Mouse (Mus musculus) MEL (cell line): Measurements from ENCODE around the gene Gm44805. TPM values are rescaled to one million over a fixed set of nuclear protein-coding genes. Genes with fewer than 3 reads are reported as not detected.

Experiments used
- DNase-seq: peaks from one replicate; pipeline ENCODE4 v3.0.0; 2011; ENCODE audit warnings: low read depth, low spot score
- H3K27ac ChIP-seq: 2 replicates; pipeline ENCODE4 v1.5.1; 2012; ENCODE audit warnings: low read depth, mild to moderate bottlenecking, control low read depth, low read length, moderate library complexity; ENCODE audit not compliant: control insufficient read depth
- H3K27me3 ChIP-seq, 2 experiments: fragments of 150-350 bp in 1 of 2; sonication (generic) in 1 of 2; 2 replicates each; pipeline ENCODE4 v1.6.1; 2012; ENCODE audit warnings: low read length in 2 of 2, mild to moderate bottlenecking in 2 of 2, improper control_type of control experiment in 1 of 2, moderate library complexity in 1 of 2; ENCODE audit not compliant: insufficient read depth in 2 of 2, control insufficient read depth in 1 of 2
- H3K36me3 ChIP-seq, 2 experiments: 2 replicates each; pipeline ENCODE4 v1.6.1; 2012 to 2014; ENCODE audit warnings: low read length in 2 of 2, improper control_type of control experiment in 1 of 2, inconsistent platforms in 1 of 2, mild to moderate bottlenecking in 1 of 2; ENCODE audit not compliant: insufficient read depth in 2 of 2, control insufficient read depth in 1 of 2
- H3K4me1 ChIP-seq, 2 experiments: fragments of 150-350 bp in 1 of 2; sonication (generic) in 1 of 2; 2 replicates each; pipeline ENCODE4 v1.6.1; 2012; ENCODE audit warnings: low read length in 2 of 2, improper control_type of control experiment in 1 of 2, mild to moderate bottlenecking in 1 of 2; ENCODE audit not compliant: insufficient read depth in 2 of 2, control insufficient read depth in 1 of 2
- H3K4me3 ChIP-seq, 2 experiments: fragments of 150-350 bp in 1 of 2; sonication (generic) in 1 of 2; 2 replicates each; pipeline ENCODE4 v1.5.1; 2012; ENCODE audit warnings: low read depth in 2 of 2, low read length in 2 of 2, mild to moderate bottlenecking in 2 of 2, moderate library complexity in 2 of 2, control low read depth in 1 of 2, improper control_type of control experiment in 1 of 2; ENCODE audit not compliant: control insufficient read depth in 1 of 2, insufficient read depth in 1 of 2
- H3K79me2 ChIP-seq: 2 replicates; pipeline ENCODE4 v1.6.1; 2012; ENCODE audit warnings: mild to moderate bottlenecking, low read length, moderate library complexity; ENCODE audit not compliant: control insufficient read depth, poor library complexity, insufficient read depth
- H3K9ac ChIP-seq: 2 replicates; pipeline ENCODE4 v1.6.1; 2012; ENCODE audit warnings: low read depth, mild to moderate bottlenecking, control low read depth, low read length, moderate library complexity; ENCODE audit not compliant: control insufficient read depth, poor library complexity, severe bottlenecking
- H3K9me3 ChIP-seq: fragments of 150-350 bp; sonication (generic); replicated peaks from 2 replicates; pipeline ENCODE4 v1.6.1; 2012; ENCODE audit warnings: mild to moderate bottlenecking, low read length, improper control_type of control experiment, moderate library complexity; ENCODE audit not compliant: insufficient read depth
- BHLHE40 ChIP-seq: IDR thresholded peaks from 2 replicates; pipeline ENCODE4 v1.6.1; 2012; ENCODE audit warnings: low read depth, mild to moderate bottlenecking, inconsistent platforms, low read length, improper control_type of control experiment, borderline replicate concordance
- CHD2 ChIP-seq: IDR thresholded peaks from 2 replicates; pipeline ENCODE4 v1.6.1; 2011; ENCODE audit warnings: low read length, improper control_type of control experiment
- EP300 ChIP-seq, 2 experiments: IDR thresholded peaks; 2 replicates each; pipeline ENCODE4 v1.6.1; 2011; ENCODE audit warnings: improper control_type of control experiment in 2 of 2, low read length in 2 of 2, low read depth in 1 of 2, mild to moderate bottlenecking in 1 of 2
- ETS1 ChIP-seq: IDR thresholded peaks from 2 replicates; pipeline ENCODE4 v1.6.1; 2012; ENCODE audit warnings: low read depth, mild to moderate bottlenecking, inconsistent platforms, low read length, improper control_type of control experiment, moderate library complexity
- GABPA ChIP-seq: IDR thresholded peaks from 2 replicates; pipeline ENCODE4 v1.6.1; 2012; ENCODE audit warnings: low read depth, mild to moderate bottlenecking, inconsistent platforms, low read length, improper control_type of control experiment, moderate library complexity
- GATA1 ChIP-seq: IDR thresholded peaks from 2 replicates; pipeline ENCODE4 v1.6.1; 2011; ENCODE audit warnings: low read depth, low read length, improper control_type of control experiment
- HCFC1 ChIP-seq: IDR thresholded peaks from 2 replicates; pipeline ENCODE4 v1.6.1; 2012; ENCODE audit warnings: low read depth, mild to moderate bottlenecking, inconsistent platforms, low read length, improper control_type of control experiment, moderate library complexity
- KAT2A ChIP-seq: conservative IDR thresholded peaks from 2 replicates; pipeline ENCODE4 v1.6.1; 2012; ENCODE audit warnings: low read depth, low read length, improper control_type of control experiment, inconsistent platforms
- MAZ ChIP-seq: IDR thresholded peaks from 2 replicates; pipeline ENCODE4 v1.6.1; 2012; ENCODE audit warnings: low read depth, mild to moderate bottlenecking, inconsistent platforms, low read length, improper control_type of control experiment
- MYB ChIP-seq: IDR thresholded peaks from 2 replicates; pipeline ENCODE4 v1.6.1; 2011; ENCODE audit warnings: mild to moderate bottlenecking, low read depth, low read length, improper control_type of control experiment
- MYC ChIP-seq: IDR thresholded peaks from 2 replicates; pipeline ENCODE4 v1.6.1; 2011; ENCODE audit warnings: low read depth, mild to moderate bottlenecking, low read length, improper control_type of control experiment, moderate library complexity
- NELFE ChIP-seq: IDR thresholded peaks from 2 replicates; pipeline ENCODE4 v1.6.1; 2011; ENCODE audit warnings: low read depth, low read length, improper control_type of control experiment
- POLR2A ChIP-seq, 2 experiments: IDR thresholded peaks; 2 replicates each; pipeline ENCODE4 v1.6.1; 2011 to 2012; ENCODE audit warnings: low read length in 2 of 2, mild to moderate bottlenecking in 2 of 2, control low read depth in 1 of 2, improper control_type of control experiment in 1 of 2, low read depth in 1 of 2, moderate library complexity in 1 of 2; ENCODE audit not compliant: control insufficient read depth in 1 of 2, insufficient read depth in 1 of 2, poor library complexity in 1 of 2
- POLR2AphosphoS2 ChIP-seq: IDR thresholded peaks from 2 replicates; pipeline ENCODE4 v1.6.1; 2011; ENCODE audit warnings: low read length, improper control_type of control experiment
- RAD21 ChIP-seq: IDR thresholded peaks from 2 replicates; pipeline ENCODE4 v1.6.1; 2011; ENCODE audit warnings: mild to moderate bottlenecking, low read depth, low read length, improper control_type of control experiment
- RCOR1 ChIP-seq: IDR thresholded peaks from 2 replicates; pipeline ENCODE4 v1.6.1; 2012; ENCODE audit warnings: low read depth, mild to moderate bottlenecking, inconsistent platforms, low read length, improper control_type of control experiment
- SIN3A ChIP-seq: IDR thresholded peaks from 2 replicates; pipeline ENCODE4 v1.6.1; 2012; ENCODE audit warnings: low read length, improper control_type of control experiment, inconsistent platforms
- SMC3 ChIP-seq: IDR thresholded peaks from 2 replicates; pipeline ENCODE4 v1.6.1; 2011; ENCODE audit warnings: low read depth, low read length, improper control_type of control experiment
- TBP ChIP-seq: IDR thresholded peaks from 2 replicates; pipeline ENCODE4 v1.8.0; 2011; ENCODE audit warnings: low read depth, low read length, improper control_type of control experiment
- TCF12 ChIP-seq: IDR thresholded peaks from 2 replicates; pipeline ENCODE4 v1.6.1; 2014; ENCODE audit warnings: low read depth, mild to moderate bottlenecking, inconsistent platforms, low read length, improper control_type of control experiment, moderate library complexity
- UBTF ChIP-seq: IDR thresholded peaks from 2 replicates; pipeline ENCODE4 v1.6.1; 2012; ENCODE audit warnings: low read depth, mild to moderate bottlenecking, inconsistent platforms, low read length, improper control_type of control experiment, moderate library complexity, borderline replicate concordance; ENCODE audit not compliant: insufficient read depth
- ZKSCAN1 ChIP-seq: IDR thresholded peaks from 2 replicates; pipeline ENCODE4 v1.6.1; 2012; ENCODE audit warnings: low read depth, mild to moderate bottlenecking, inconsistent platforms, low read length, improper control_type of control experiment, moderate library complexity
- ZNF384 ChIP-seq: IDR thresholded peaks from 2 replicates; pipeline ENCODE4 v1.6.1; 2012; ENCODE audit warnings: low read depth, mild to moderate bottlenecking, inconsistent platforms, low read length, improper control_type of control experiment
- polyA plus RNA-seq, 2 experiments: library from polyadenylated mRNA; stranded (reverse) in 1 of 2; unstranded in 1 of 2; fragments of >175 nt in 1 of 2; fragments of >200 nt in 1 of 2; gene quantifications; 2 replicates each; pipeline versions ENCODE4 v1.2.1 to v1.2.4; 2012; ENCODE audit warnings: low replicate concordance in 2 of 2, low read depth in 1 of 2; ENCODE audit not compliant: insufficient read length in 2 of 2, insufficient read depth in 1 of 2, missing spikeins in 1 of 2
- total RNA-seq: library from RNA; depleted of rRNA; stranded (reverse); fragments of 300-350 nt; gene quantifications from 2 replicates; pipeline ENCODE4 v1.2.3, GENCODE M21; 2012

Gene Gm44805
- total and polyA plus RNA-seq, 3 experiments = not detected

GRCm38 (mm10) chr7:19705271-19705670 lies 24.0 kb upstream of the Gm44805 start:
- Histone ChIP-seq H3K9me3 (no peaks in the 10 kb centered on the region), H3K36me3 (peaks cover 11 to 13% of the 10 kb centered on the region in 2 experiments), H3K4me1 (peaks cover 0 to 18% of the 10 kb centered on the region in 2 experiments; a peak in 2 of 4 replicates), H3K9ac (no peak overlapping the region), H3K27ac (no peak overlapping the region), H3K4me3 (no peak overlapping the region), H3K27me3 (no peaks in the 10 kb centered on the region), H3K79me2 (no peaks in the 10 kb centered on the region; the same call in 1 of the 2 replicates)
- DNase-seq = no peak
- TF ChIP-seq SMC3 = no peak
- TF ChIP-seq, all 39 proteins: peak for 0

GRCm38 (mm10) chr7:19704475-19704874 lies 23.3 kb upstream of the Gm44805 start:
- TF ChIP-seq GATA1 (no peak), ZNF384 (no peak), TBP (0 out of 2 replicates have a peak, but pooled peaks have one; percentile 19), EP300 (IDR thresholded peaks at IDR 0.05; ENCODE audit: low read depth in 1 of 2, low read length in 2 of 2) (peak; percentile 15 to 53; a peak in 1 of 4 replicates), MYC (no peak), POLR2AphosphoS2 (no peak), SIN3A (no peak), ETS1 (0 out of 2 replicates have a peak, but pooled peaks have one; percentile 11), CHD2 (no peak), RAD21 (no peak), BHLHE40 (no peak), KAT2A (no peak), MYB (no peak), MAZ (no peak), NELFE (no peak), GABPA (no peak), HCFC1 (no peak), RCOR1 (no peak), UBTF (no peak), POLR2A (IDR thresholded peaks at IDR 0.05; ENCODE audit: control insufficient read depth in 1 of 2, insufficient read depth in 1 of 2, low read depth in 1 of 2, low read length in 2 of 2, poor library complexity in 1 of 2) (no peak), ZKSCAN1 (no peak), TCF12 (peak; percentile 63; the same call in 1 of the 2 replicates)
- TF ChIP-seq, all 39 proteins: peak for 4
- Histone ChIP-seq H3K4me3 (no peak overlapping the region), H3K79me2 (no peaks in the 10 kb centered on the region; the same call in 1 of the 2 replicates), H3K9ac (no peak overlapping the region), H3K27ac (no peak overlapping the region), H3K9me3 (no peaks in the 10 kb centered on the region), H3K36me3 (peaks cover 13 to 16% of the 10 kb centered on the region in 2 experiments), H3K27me3 (no peaks in the 10 kb centered on the region), H3K4me1 (peaks cover 0 to 22% of the 10 kb centered on the region in 2 experiments; a peak in 2 of 4 replicates)
- no peak for DNase-seq
